Mouse (Mus musculus) urinary bladder, postnatal 4 days (tissue): ENCODE data around the gene Cyp2c23.

Experiments used
- DNase-seq, 2 experiments: peaks; one replicate each; pipeline ENCODE4 v3.0.0; 2021 to 2022; ENCODE audit warnings: low spot score in 2 of 2

Cyp2c23 gene

GRCm38 (mm10) chr19:44028972-44029371 is at the start of gene Cyp2c23:
Gene Cyp2c23 (minus strand): TSS chr19:44029208.
- no peak for DNase-seq

- no peak for DNase-seq
Observed at GRCm38 (mm10) chr19:44077024-44077423, 48.0 kb upstream of the Cyp2c23 start.

- no peak for DNase-seq
Observed at GRCm38 (mm10) chr19:44076457-44076856, 47.4 kb upstream of the Cyp2c23 start.

- no peak for DNase-seq
Observed at GRCm38 (mm10) chr19:44074986-44075385, 46.0 kb upstream of the Cyp2c23 start.

- DNase-seq = no peak
Observed at GRCm38 (mm10) chr19:44071166-44071565, 42.2 kb upstream of the Cyp2c23 start.

GRCm38 (mm10) chr19:44069914-44070232 is 40.9 kb upstream of the Cyp2c23 start:
- DNase-seq = no peak

- peak; percentile 88 to 91 for DNase-seq
Observed at GRCm38 (mm10) chr19:44069121-44069913, 40.3 kb upstream of the Cyp2c23 start, which contains the start of gene Erlin1. Gene Erlin1 (minus strand): TSS chr19:44069785.

- DNase-seq = no peak
Observed at GRCm38 (mm10) chr19:44068232-44068631, 39.2 kb upstream of the Cyp2c23 start.

- DNase-seq = no peak
Observed at GRCm38 (mm10) chr19:44067323-44068049, 38.5 kb upstream of the Cyp2c23 start.

- DNase-seq = no peak
Observed at GRCm38 (mm10) chr19:44064734-44065133, 35.7 kb upstream of the Cyp2c23 start.

- no peak for DNase-seq
Observed at GRCm38 (mm10) chr19:44063773-44064172, 34.8 kb upstream of the Cyp2c23 start.

- no peak for DNase-seq
Observed at GRCm38 (mm10) chr19:44060226-44060625, 31.2 kb upstream of the Cyp2c23 start.

GRCm38 (mm10) chr19:44055173-44055826 is 26.3 kb upstream of the Cyp2c23 start:
- no peak for DNase-seq

GRCm38 (mm10) chr19:44050388-44050787 is 21.4 kb upstream of the Cyp2c23 start:
- no peak for DNase-seq

GRCm38 (mm10) chr19:44049282-44049681 is 20.3 kb upstream of the Cyp2c23 start:
- no peak for DNase-seq

- no peak for DNase-seq
Observed at GRCm38 (mm10) chr19:44045847-44046246, 16.8 kb upstream of the Cyp2c23 start.

GRCm38 (mm10) chr19:44042121-44042520 is 13.1 kb upstream of the Cyp2c23 start:
- DNase-seq = no peak

GRCm38 (mm10) chr19:44033396-44033795 is 4.4 kb upstream of the Cyp2c23 start:
- no peak for DNase-seq

GRCm38 (mm10) chr19:44032046-44032744 is 3.2 kb upstream of the Cyp2c23 start:
- DNase-seq = no peak

GRCm38 (mm10) chr19:44030024-44030423 is 1.0 kb upstream of the Cyp2c23 start:
- DNase-seq = no peak

GRCm38 (mm10) chr19:44026956-44027530 is 2.0 kb downstream of the Cyp2c23 start:
- DNase-seq = no peak
